Mouse (Mus musculus): ENCODE results near the gene Azi2.

- TF ChIP-seq CTCF (IDR thresholded peaks at IDR 0.05; ENCODE audit: insufficient read depth, low read length) (no peak), POLR2A (IDR thresholded peaks at IDR 0.05; ENCODE audit: borderline replicate concordance, extremely low read depth, low read depth, low read length) (no peak)
Observed at GRCm38 (mm10) chr9:118012928-118013327, 27.4 kb upstream of the Azi2 start.

All from lung, adult 2 months (tissue).